Mouse (Mus musculus): ENCODE measurements around the gene Tns1.

GRCm38 (mm10) chr1:74093447-74093846 lies 30.8 kb downstream of the Tns1 start:
- TF ChIP-seq E2F4 (IDR thresholded peaks at IDR 0.05; ENCODE audit: insufficient replicate concordance, low read depth, low read length) (no peak), EP300 (IDR thresholded peaks at IDR 0.05; ENCODE audit: low read length) (no peak), POLR2A (IDR thresholded peaks at IDR 0.05; ENCODE audit: low read depth, low read length) (no peak), CHD2 (IDR thresholded peaks at IDR 0.05; ENCODE audit: low read length) (no peak), CTCF (conservative IDR thresholded peaks at IDR 0.05 in 1 of 2, IDR thresholded peaks at IDR 0.05 in 1 of 2; ENCODE audit: low read depth in 2 of 2, low read length in 2 of 2) (no peak), JUND (conservative IDR thresholded peaks at IDR 0.05; ENCODE audit: low read depth, low read length) (no peak), JUN (IDR thresholded peaks at IDR 0.05; ENCODE audit: insufficient read depth, low read depth, low read length) (no peak), IRF4 (IDR thresholded peaks at IDR 0.05; ENCODE audit: low read depth, low read length) (no peak), ZKSCAN1 (IDR thresholded peaks at IDR 0.05; ENCODE audit: borderline replicate concordance, low read depth, low read length) (no peak), MEF2A (IDR thresholded peaks at IDR 0.05; ENCODE audit: borderline replicate concordance, low read depth, low read length) (no peak), TBP (conservative IDR thresholded peaks at IDR 0.05; ENCODE audit: low read depth, low read length) (no peak), HCFC1 (IDR thresholded peaks at IDR 0.05; ENCODE audit: low read depth, low read length) (no peak), RCOR1 (conservative IDR thresholded peaks at IDR 0.05; ENCODE audit: low read depth, low read length) (no peak), SMC3 (IDR thresholded peaks at IDR 0.05; ENCODE audit: low read depth, low read length) (no peak)

Data from CH12.LX (cell line).